Mouse (Mus musculus) embryonic stem cell, embryonic (primary cell): ENCODE measurements around the gene Nkain1.

ENCODE experiments used
- CTCF ChIA-PET, 4 experiments: fragments of 300-600 bp in 2 of 4; fragments of 350-600 bp in 2 of 4; sonication (Branson Sonifier 250); formaldehyde crosslinking; loops; one replicate each; lab custom pipeline; 2022; ENCODE audit warnings: inconsistent platforms in 2 of 4; lab: Charles Lee
- POLR2A ChIA-PET, 4 experiments: fragments of 300-600 bp in 2 of 4; fragments of 350-600 bp in 2 of 4; sonication (Branson Sonifier 250); formaldehyde crosslinking; loops; one replicate each; lab custom pipeline; 2022; ENCODE audit warnings: antibody characterized with exemption in 4 of 4, inconsistent platforms in 1 of 4; lab: Charles Lee

Gene Nkain1

GRCm38 (mm10) chr4:130537371-130537770 is 36.6 kb downstream of the Nkain1 start:
- ChIA-PET POLR2A (interaction anchor here in 2 of 4 experiments (0.6 to 1.0 kb wide), 7 partner anchors 17 to 512 kb away, joined by 3 to 7 read pairs (median 4); no protein-coding TSS in a partner anchor), CTCF (interaction anchor here in 2 of 4 experiments (0.6 to 0.7 kb wide), 3 partner anchors 13 to 513 kb away, joined by 3 to 4 read pairs (median 3); no protein-coding TSS in a partner anchor)

GRCm38 (mm10) chr4:130535789-130536188 is 38.2 kb downstream of the Nkain1 start:
- ChIA-PET POLR2A (interaction anchor here in 3 of 4 experiments (0.8 to 8.5 kb wide), 6 partner anchors 11 to 403 kb away, joined by 4 to 110 read pairs (median 9); partner anchors contain the start of genes Snrnp40 (in 1 of the 3) and Zcchc17 (in 1 of the 3)), CTCF (interaction anchor here in 3 of 4 experiments (0.5 to 3.3 kb wide), 19 partner anchors 11 to 553 kb away, joined by 3 to 18 read pairs (median 3); partner anchors contain the start of gene Pum1 (in 1 of the 3))

GRCm38 (mm10) chr4:130533975-130534374 is 40.0 kb downstream of the Nkain1 start:
- POLR2A ChIA-PET: interaction anchor here (0.5 to 8.5 kb wide), 31 partner anchors 12 to 432 kb away, joined by 3 to 110 read pairs (median 4); partner anchors contain the start of genes Snrnp40 (in 3 of the 4), Zcchc17 (in 3 of the 4), Hcrtr1 (in 1 of the 4) and Nkain1 (in 1 of the 4)
- CTCF ChIA-PET: interaction anchor here (0.5 to 3.7 kb wide), 116 partner anchors 9 to 1247 kb away, joined by 3 to 21 read pairs (median 4); partner anchors contain the start of genes Snrnp40 (in 3 of the 4), Zcchc17 (in 2 of the 4), Fabp3 (in 1 of the 4) and Gm10570 (in 1 of the 4)

DNA sequence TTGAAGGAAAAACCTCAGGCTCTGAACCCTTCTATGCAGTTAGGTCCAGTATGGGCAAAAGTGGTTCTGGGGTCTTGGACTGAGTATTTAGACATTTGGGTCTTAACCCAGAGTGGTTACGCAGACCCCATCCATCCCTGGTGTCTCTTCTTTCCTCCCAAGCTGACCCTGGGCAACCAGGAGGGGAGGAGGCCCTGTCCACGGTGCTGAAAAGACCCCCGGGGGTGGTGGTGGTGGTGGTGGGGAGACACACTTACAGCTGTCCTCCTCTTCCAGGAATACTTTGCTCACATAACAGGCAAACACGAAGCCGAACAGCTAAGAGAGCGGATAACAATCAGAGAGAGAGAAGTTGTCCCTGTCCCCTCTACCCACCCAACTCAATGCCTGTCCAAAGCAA is 41.6 kb downstream of the Nkain1 start:
- ChIA-PET CTCF (interaction anchor here (0.6 to 3.7 kb wide), 31 partner anchors 10 to 1207 kb away, joined by 3 to 22 read pairs (median 4); partner anchors contain the start of genes Hdac1 (in 1 of the 4), Nkain1 (in 1 of the 4), Snrnp40 (in 1 of the 4) and Zcchc17 (in 1 of the 4)), POLR2A (interaction anchor here (0.5 to 8.5 kb wide), 25 partner anchors 10 to 976 kb away, joined by 3 to 110 read pairs (median 5); partner anchors contain the start of genes Snrnp40 (in 2 of the 4), Zcchc17 (in 2 of the 4), Pef1 (in 1 of the 4) and Pum1 (in 1 of the 4))

GRCm38 (mm10) chr4:130531645-130532280 is 42.2 kb downstream of the Nkain1 start:
- CTCF ChIA-PET: interaction anchor here (0.5 to 3.7 kb wide), 51 partner anchors 10 to 1206 kb away, joined by 3 to 22 read pairs (median 4); partner anchors contain the start of genes Nkain1 (in 1 of the 4), Snrnp40 (in 1 of the 4), Tmem39b (in 1 of the 4) and Zcchc17 (in 1 of the 4)
- POLR2A ChIA-PET: interaction anchor here (0.5 to 8.5 kb wide), 36 partner anchors 10 to 975 kb away, joined by 3 to 110 read pairs (median 4); partner anchors contain the start of genes Snrnp40 (in 2 of the 4), Zcchc17 (in 2 of the 4), Gm10570 (in 1 of the 4) and Pum1 (in 1 of the 4)

DNA sequence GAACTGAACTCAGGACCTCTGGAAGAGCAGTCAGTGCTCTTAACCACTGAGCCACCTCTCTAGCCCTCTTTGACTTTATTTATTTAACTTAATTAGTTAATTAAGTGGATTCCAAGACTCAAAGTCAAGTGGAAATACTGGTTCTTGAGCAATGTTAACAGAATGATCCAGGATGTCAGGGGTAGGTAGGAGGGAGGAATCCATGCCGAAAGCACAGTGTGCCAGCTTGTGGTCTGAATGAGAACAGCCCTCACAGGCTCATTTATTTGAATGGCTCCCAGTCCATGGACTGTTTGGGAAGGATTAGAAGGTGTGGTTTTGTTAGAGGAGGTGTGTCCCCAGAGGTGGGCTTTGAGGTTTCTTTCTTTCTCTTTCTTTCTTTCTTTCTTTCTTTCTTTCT is 46.2 kb downstream of the Nkain1 start:
- CTCF ChIA-PET: no interaction called here
- POLR2A ChIA-PET: interaction anchor here in 3 of 4 experiments (0.6 to 8.5 kb wide), 14 partner anchors 6 to 554 kb away, joined by 3 to 110 read pairs (median 4); partner anchors contain the start of genes Fabp3 (in 1 of the 3), Gm10570 (in 1 of the 3) and Pum1 (in 1 of the 3)

DNA sequence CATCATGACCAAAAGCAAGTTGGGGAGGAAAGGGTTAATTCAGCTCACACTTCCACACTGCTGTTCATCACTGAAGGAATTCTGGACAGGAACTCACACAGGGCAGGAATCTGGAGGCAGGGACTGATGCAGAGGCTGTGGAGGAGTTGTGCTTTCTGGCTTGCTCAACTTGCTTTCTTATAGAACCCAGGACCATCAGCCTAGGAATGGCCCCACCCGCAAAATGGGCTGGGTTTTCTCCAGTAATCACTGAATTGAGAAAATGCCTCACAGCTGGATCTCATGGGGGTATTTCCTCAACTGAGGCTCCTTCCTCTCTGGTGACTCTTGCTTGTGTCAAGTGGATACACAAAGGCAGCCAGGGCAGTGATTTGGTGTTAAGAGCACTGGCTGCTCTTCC is 48.9 kb downstream of the Nkain1 start:
- CTCF ChIA-PET: interaction anchor here (0.6 to 2.5 kb wide), 6 partner anchors 9 to 874 kb away, joined by 3 to 10 read pairs (median 3); no protein-coding TSS in a partner anchor

GRCm38 (mm10) chr4:130521466-130521865 is 52.5 kb downstream of the Nkain1 start:
- ChIA-PET CTCF (interaction anchor here in 3 of 4 experiments (0.6 to 4.0 kb wide), 10 partner anchors 10 to 323 kb away, joined by 3 to 22 read pairs (median 4); partner anchors contain the start of gene Pum1 (in 1 of the 3)), POLR2A (interaction anchor here (0.6 to 10.6 kb wide), 74 partner anchors 8 to 1008 kb away, joined by 3 to 810 read pairs (median 10); partner anchors contain the start of genes Pum1 (in 4 of the 4), Fabp3 (in 3 of the 4), Gm10570 (in 3 of the 4) and Pef1 (in 2 of the 4))

More for the DNA sequence above, 48.9 kb downstream of the Nkain1 start:
- POLR2A ChIA-PET: interaction anchor here in 3 of 4 experiments (0.6 to 10.6 kb wide), 15 partner anchors 26 to 223 kb away, joined by 3 to 810 read pairs (median 4); partner anchors contain the start of gene Pum1 (in 2 of the 3)

DNA sequence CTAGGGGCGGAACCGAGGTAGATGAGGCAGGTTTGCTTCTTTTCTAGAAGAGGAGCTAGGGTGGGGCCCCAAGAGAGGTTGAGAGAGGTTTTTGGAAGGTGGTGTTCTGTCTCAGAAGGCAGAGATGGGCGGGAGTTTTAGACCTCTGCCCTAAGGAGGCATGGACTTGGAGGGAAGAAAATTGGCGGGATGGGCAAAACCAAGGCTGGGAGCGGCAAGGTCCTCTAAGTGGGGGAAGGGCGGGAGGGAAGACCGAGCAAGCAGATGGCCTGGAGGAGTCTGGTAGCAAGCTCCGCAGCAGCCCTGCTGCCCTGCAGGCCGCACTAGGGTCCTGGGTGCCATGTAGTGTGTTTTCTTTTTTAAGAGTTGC is 53.5 kb downstream of the Nkain1 start:
- POLR2A ChIA-PET: interaction anchor here (0.6 to 10.6 kb wide), 177 partner anchors 9 to 1995 kb away, joined by 3 to 810 read pairs (median 5); partner anchors contain the start of genes Pum1 (in 4 of the 4), Fabp3 (in 3 of the 4), Gm10570 (in 3 of the 4) and Pef1 (in 3 of the 4)
- CTCF ChIA-PET: interaction anchor here in 3 of 4 experiments (0.5 to 4.0 kb wide), 21 partner anchors 11 to 418 kb away, joined by 3 to 22 read pairs (median 4); partner anchors contain the start of genes Pef1 (in 1 of the 3) and Pum1 (in 1 of the 3)

GRCm38 (mm10) chr4:130519567-130520481 is 54.1 kb downstream of the Nkain1 start:
- ChIA-PET POLR2A (interaction anchor here (0.6 to 10.6 kb wide), 172 partner anchors 10 to 1995 kb away, joined by 3 to 810 read pairs (median 5); partner anchors contain the start of genes Pum1 (in 4 of the 4), Fabp3 (in 3 of the 4), Gm10570 (in 3 of the 4) and Pef1 (in 3 of the 4)), CTCF (interaction anchor here in 3 of 4 experiments (0.5 to 4.0 kb wide), 21 partner anchors 11 to 418 kb away, joined by 3 to 22 read pairs (median 4); partner anchors contain the start of genes Pef1 (in 1 of the 3) and Pum1 (in 1 of the 3))

- ChIA-PET POLR2A (interaction anchor here in 3 of 4 experiments (1.0 to 10.6 kb wide), 15 partner anchors 16 to 174 kb away, joined by 3 to 810 read pairs (median 6); partner anchors contain the start of genes Pum1 (in 1 of the 3), Snrnp40 (in 1 of the 3) and Zcchc17 (in 1 of the 3)), CTCF (no interaction called here)
These were observed 57.5 kb downstream of the Nkain1 start for GRCm38 (mm10) chr4:130516490-130516889.
